Mouse (Mus musculus): Measurements from ENCODE around the gene Mrps24. TPM values are rescaled to one million over a fixed set of nuclear protein-coding genes. Genes with fewer than 3 reads are reported as not detected.

The Mrps24 gene
- total RNA-seq (2021): 10 to 100 TPM; 89.1 to 96.9 TPM
- long read RNA-seq, experiment 1, transcript Mrps24-203 (3 exons, 503 nt): minor isoform, 14 of 363 reads
- long read RNA-seq, experiment 1, transcript Mrps24-205 (4 exons, 995 nt): major isoform, 307 of 363 reads
- long read RNA-seq, experiment 1, transcript Mrps24-201 (3 exons, 700 nt): minor isoform, 21 of 363 reads
- long read RNA-seq, experiment 1, partial matches to known transcripts: 0 of 363 reads
- long read RNA-seq, experiment 1, other reads (novel, unspliced or antisense): 19 of 363 reads
- long read RNA-seq, experiment 2, transcript Mrps24-205 (4 exons, 995 nt): major isoform, 197 of 249 reads
- long read RNA-seq, experiment 2, transcript Mrps24-203 (3 exons, 503 nt): minor isoform, 11 of 249 reads
- long read RNA-seq, experiment 2, transcript Mrps24-201 (3 exons, 700 nt): minor isoform, 14 of 249 reads
- long read RNA-seq, experiment 2, partial matches to known transcripts: 0 of 249 reads
- long read RNA-seq, experiment 2, other reads (novel, unspliced or antisense): 26 of 249 reads

- no peak for DNase-seq
Observed at GRCm38 (mm10) chr11:5715630-5716105, at the start of gene Mrps24. Gene Mrps24, minus strand, starts transcription at chr11:5715680.

- no peak for DNase-seq
Observed at GRCm38 (mm10) chr11:5762633-5762982, 47.1 kb upstream of the Mrps24 start.

GRCm38 (mm10) chr11:5761820-5762632 lies 46.5 kb upstream of the Mrps24 start, which contains the start of gene Urgcp:
Gene Urgcp, minus strand, starts transcription at chr11:5762376.
- peak; percentile 92 for DNase-seq

GRCm38 (mm10) chr11:5753755-5754154 lies 38.3 kb upstream of the Mrps24 start:
- DNase-seq: no peak

GRCm38 (mm10) chr11:5744951-5745350 lies 29.5 kb upstream of the Mrps24 start:
- no peak for DNase-seq

- no peak for DNase-seq
Observed at GRCm38 (mm10) chr11:5742106-5742505, 26.6 kb upstream of the Mrps24 start.

- DNase-seq: peak; percentile 86
Observed at GRCm38 (mm10) chr11:5740965-5741627, 25.6 kb upstream of the Mrps24 start.

- no peak for DNase-seq
Observed at GRCm38 (mm10) chr11:5740599-5740964, 25.1 kb upstream of the Mrps24 start.

- DNase-seq: no peak
Observed at GRCm38 (mm10) chr11:5739846-5740245, 24.4 kb upstream of the Mrps24 start.

- no peak for DNase-seq
Observed at GRCm38 (mm10) chr11:5738888-5739632, 23.6 kb upstream of the Mrps24 start.

- no peak for DNase-seq
Observed at GRCm38 (mm10) chr11:5737137-5737536, 21.7 kb upstream of the Mrps24 start.

GRCm38 (mm10) chr11:5734323-5734722 lies 18.8 kb upstream of the Mrps24 start:
- peak; percentile 33 for DNase-seq

- DNase-seq: no peak
Observed at GRCm38 (mm10) chr11:5732401-5732800, 16.9 kb upstream of the Mrps24 start.

GRCm38 (mm10) chr11:5729582-5729981 lies 14.1 kb upstream of the Mrps24 start:
- no peak for DNase-seq

GRCm38 (mm10) chr11:5718611-5719354 lies 3.3 kb upstream of the Mrps24 start:
- DNase-seq: no peak

- no peak for DNase-seq
Observed at GRCm38 (mm10) chr11:5716938-5717705, 1.6 kb upstream of the Mrps24 start.

GRCm38 (mm10) chr11:5716246-5716645 lies 766 bp upstream of the Mrps24 start:
- no peak for DNase-seq

- no peak for DNase-seq
Observed at GRCm38 (mm10) chr11:5715179-5715578, 301 bp downstream of the Mrps24 start.

GRCm38 (mm10) chr11:5707530-5708353 lies 7.7 kb downstream of the Mrps24 start:
- DNase-seq: peak; percentile 89

Measured in gastrocnemius, postnatal 25 days (tissue).